7 mouse cellular contexts compared by ENCODE assay signal in the genomic region with DNA sequence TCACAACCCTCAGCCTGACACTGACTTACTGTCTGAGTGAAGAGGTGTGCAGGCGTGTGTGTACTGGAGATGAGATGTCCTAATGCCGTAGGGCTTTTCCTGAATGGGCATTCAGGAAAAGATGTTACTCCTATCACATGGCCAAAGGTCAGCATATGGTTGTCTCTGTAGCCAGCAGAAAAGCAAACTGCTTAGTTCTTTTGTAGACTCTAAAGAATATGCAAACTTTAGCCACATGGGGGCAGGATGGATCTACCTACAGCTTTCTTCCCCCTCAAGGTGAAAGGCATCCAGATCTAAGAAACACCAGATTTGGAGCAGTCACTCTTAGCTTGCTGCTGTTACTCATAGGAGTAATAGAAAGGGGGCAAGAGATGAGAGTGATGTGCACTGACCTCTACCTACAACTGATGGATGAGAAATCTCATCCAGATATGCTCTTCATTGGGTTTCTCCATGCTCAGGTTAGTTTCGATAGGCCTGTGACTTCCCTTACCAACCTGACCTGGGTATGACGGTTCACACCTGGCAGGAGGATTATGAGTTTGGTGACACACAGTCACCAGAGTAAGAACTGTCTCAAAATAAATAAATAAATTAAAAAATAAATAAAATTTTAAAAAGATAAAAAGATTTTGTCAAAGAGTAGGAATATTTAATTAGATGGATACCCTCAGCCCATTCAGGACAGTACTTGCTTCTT.
DNase-seq lines count a peak whose midpoint lies in the region; ATAC-seq and TF ChIP-seq lines count a peak whose summit lies in the region.

No protein-coding gene starts in this region.

- no peak overlapping the region for H3K4me3 ChIP-seq in hindbrain, embryonic 13.5 days
- H3K4me3 ChIP-seq in liver, embryonic 14.5 days (ENCODE audit: insufficient read depth in 1 of 2, low read depth in 2 of 2, low read length in 2 of 2): no peak overlapping the region

- no peak for TF ChIP-seq EP300 in liver, embryonic 14.5 days (IDR thresholded peaks at IDR 0.05; ENCODE audit: low read depth)

- H3K27me3 ChIP-seq in hindbrain, embryonic 13.5 days: no peaks in the 10 kb centered on the region
- H3K27me3 ChIP-seq in liver, embryonic 14.5 days (ENCODE audit: control insufficient read depth, insufficient read depth, low read length): no peaks in the 10 kb centered on the region

- H3K36me3 ChIP-seq in hindbrain, embryonic 13.5 days: no peaks in the 10 kb centered on the region
- H3K36me3 ChIP-seq in liver, embryonic 14.5 days (replicated peaks; ENCODE audit: control insufficient read depth, insufficient read depth, low read depth): no peaks in the 10 kb centered on the region

- peak; percentile 60 for DNase-seq in right cerebral cortex, adult 18-20 months
- DNase-seq in right cerebral cortex, postnatal 14 days: no peak
- DNase-seq in adrenal gland, adult 2 months: peak; percentile 66
- peak; percentile 45 to 76 for DNase-seq in cerebellum, postnatal 36 days
- DNase-seq in liver, embryonic 14.5 days (ENCODE audit: low read depth in 3 of 3, low spot score in 3 of 3): peak; percentile 39 to 47 (median 40)
- peak; percentile 83 for DNase-seq in retina, embryonic 14.5 days (ENCODE audit: low spot score)

- H3K9ac ChIP-seq in hindbrain, embryonic 13.5 days: no peak overlapping the region
- no peak overlapping the region for H3K9ac ChIP-seq in liver, embryonic 14.5 days (replicated peaks)

- no peaks in the 10 kb centered on the region for H3K4me1 ChIP-seq in hindbrain, embryonic 13.5 days (replicated peaks)
- H3K4me1 ChIP-seq in liver, embryonic 14.5 days (replicated peaks; ENCODE audit: control insufficient read depth in 2 of 2, insufficient read depth in 2 of 2, low read length in 1 of 2): no peaks in the 10 kb centered on the region

- H3K9me3 ChIP-seq in hindbrain, embryonic 13.5 days: no peaks in the 10 kb centered on the region
- no peaks in the 10 kb centered on the region for H3K9me3 ChIP-seq in liver, embryonic 14.5 days (ENCODE audit: control insufficient read depth, low read length)

- peak; percentile 68 for TF ChIP-seq CTCF in liver, embryonic 14.5 days (IDR thresholded peaks at IDR 0.05; ENCODE audit: low read depth)

- 73% methylated on average over 4 of the region's 4 CpGs for WGBS in hindbrain, embryonic 13.5 days
- WGBS in liver, embryonic 14.5 days (ENCODE audit: insufficient replicate concordance): 56% methylated on average over 4 of the region's 4 CpGs

- peak; percentile 36; the same call in 1 of the 2 replicates for ATAC-seq in hindbrain, embryonic 13.5 days (ENCODE audit: low FRiP score)
- ATAC-seq in liver, embryonic 14.5 days (ENCODE audit: insufficient read depth): no peak

- no peak overlapping the region for H3K4me2 ChIP-seq in hindbrain, embryonic 13.5 days
- H3K4me2 ChIP-seq in liver, embryonic 14.5 days (ENCODE audit: low read depth): no peak overlapping the region

- no peak overlapping the region for H3K27ac ChIP-seq in hindbrain, embryonic 13.5 days
- H3K27ac ChIP-seq in liver, embryonic 14.5 days: no peak overlapping the region
